Mouse (Mus musculus) limb, embryonic 13.5 days (tissue): ENCODE data around the gene Nlrc3. TPM values are rescaled to one million over a fixed set of nuclear protein-coding genes. Genes with fewer than 3 reads are reported as not detected.
"Not testable (repeated sequence)": the region's sequence is repeated elsewhere in the genome, so short reads cannot be mapped to it uniquely, and the experiment has no call there.

ENCODE experiments used
- ATAC-seq: fragments of 200-750 bp; cut with Nextera tagmentation; 2 replicates; pipeline ENCODE4 v1.8.0; 2017; ENCODE audit warnings: low read depth, moderate number of reproducible peaks, moderate TSS enrichment; ENCODE audit not compliant: low FRiP score
- H3K27ac ChIP-seq: fragments of 300-500 bp; sonication (generic); 2 replicates; pipeline ENCODE4 v1.5.1; 2015; ENCODE audit warnings: inconsistent platforms, mild to moderate bottlenecking, moderate library complexity
- H3K27me3 ChIP-seq: fragments of 300-500 bp; sonication (generic); 2 replicates; pipeline ENCODE4 v1.6.1; 2015; ENCODE audit warnings: mild to moderate bottlenecking, inconsistent platforms
- H3K36me3 ChIP-seq: fragments of 300-500 bp; sonication (generic); 2 replicates; pipeline ENCODE4 v1.6.1; 2015; ENCODE audit warnings: inconsistent platforms, mild to moderate bottlenecking, moderate library complexity
- H3K4me1 ChIP-seq: fragments of 300-500 bp; sonication (generic); 2 replicates; pipeline ENCODE4 v1.6.1; 2015; ENCODE audit warnings: inconsistent platforms
- H3K4me2 ChIP-seq: fragments of 300-500 bp; sonication (generic); replicated peaks from 2 replicates; pipeline ENCODE4 v1.6.1; 2015; ENCODE audit warnings: inconsistent platforms, mild to moderate bottlenecking, moderate library complexity
- H3K4me3 ChIP-seq: fragments of 300-500 bp; sonication (generic); 2 replicates; pipeline ENCODE4 v1.5.1; 2015; ENCODE audit warnings: moderate library complexity, mild to moderate bottlenecking, inconsistent platforms
- H3K9ac ChIP-seq: fragments of 300-500 bp; sonication (generic); 2 replicates; pipeline ENCODE4 v1.6.1; 2015; ENCODE audit warnings: mild to moderate bottlenecking, inconsistent platforms
- H3K9me3 ChIP-seq: fragments of 300-500 bp; sonication (generic); 2 replicates; pipeline ENCODE4 v1.6.1; 2016; ENCODE audit warnings: inconsistent platforms
- WGBS: fragments of 180-500 bp; shearing (Covaris S2); methylation state at CpG from one replicate; pipeline ENCODE4 v1.1.7; 2015; 5-methylcytosine and 5-hydroxymethylcytosine counted together
- polyA plus RNA-seq: library from polyadenylated mRNA; unstranded; fragments of >200 nt; fragmentation: Nextera tagmentation; extraction: Ambion mirVana; gene quantifications from 2 replicates; pipeline ENCODE4 v1.2.1, GENCODE M21; 2015

The Nlrc3 gene
- polyA plus RNA-seq, 1 experiment from 2014 or later: 0.87 TPM

DNA sequence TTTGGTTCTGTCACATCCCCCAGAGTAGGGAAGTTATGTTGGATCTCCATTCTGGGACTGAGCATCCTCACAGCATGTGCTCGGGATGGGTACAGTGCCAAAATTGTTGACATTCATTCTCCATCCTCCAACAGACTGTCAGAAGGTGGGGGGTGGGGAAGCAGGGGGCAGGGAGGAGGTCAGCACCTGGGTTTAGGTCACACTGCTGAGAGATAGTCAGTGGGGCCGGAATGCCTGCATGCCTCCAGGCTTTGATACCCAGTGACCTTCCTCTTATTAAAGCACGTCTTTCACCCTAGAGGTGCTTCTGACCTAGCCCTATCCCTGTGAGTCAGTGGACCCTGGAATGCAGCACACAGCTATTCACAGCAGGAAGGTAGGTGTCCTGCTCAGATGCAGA is 280 bp upstream of the Nlrc3 start:
- no peak overlapping the region for H3K9ac ChIP-seq
- no peaks in the 10 kb centered on the region for H3K9me3 ChIP-seq
- no peak for ATAC-seq
- H3K4me3 ChIP-seq: no peak overlapping the region
- no peaks in the 10 kb centered on the region for H3K4me1 ChIP-seq
- peaks cover 46% of the 10 kb centered on the region for H3K36me3 ChIP-seq
- 44% methylated on average over 3 of the region's 3 CpGs for WGBS
- no peak overlapping the region for H3K27ac ChIP-seq
- no peak overlapping the region for H3K4me2 ChIP-seq
- H3K27me3 ChIP-seq: no peaks in the 10 kb centered on the region

DNA sequence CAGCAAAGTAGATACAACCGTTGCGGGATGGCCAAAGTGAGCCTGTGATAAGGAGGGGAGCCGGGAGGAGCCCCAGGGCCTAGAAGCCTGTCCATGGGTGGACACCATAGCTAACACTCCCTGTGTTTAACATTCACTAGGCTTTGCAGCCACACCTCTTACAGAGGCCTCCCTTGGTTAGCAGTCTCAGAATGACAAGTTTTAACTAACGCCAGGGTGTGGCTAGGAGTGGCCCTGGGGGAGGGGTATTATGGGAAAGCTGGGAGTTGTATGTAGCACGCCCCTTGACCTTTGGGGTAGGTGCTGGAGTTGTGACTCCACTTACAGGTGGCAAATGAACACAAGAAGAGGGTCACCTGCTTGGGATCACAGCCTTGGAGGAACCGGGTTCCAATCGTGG is 774 bp downstream of the Nlrc3 start:
- Histone ChIP-seq H3K27me3 (no peaks in the 10 kb centered on the region), H3K27ac (no peak overlapping the region), H3K9me3 (no peaks in the 10 kb centered on the region), H3K36me3 (peaks cover 35% of the 10 kb centered on the region), H3K4me1 (no peaks in the 10 kb centered on the region), H3K9ac (no peak overlapping the region), H3K4me2 (no peak overlapping the region), H3K4me3 (no peak overlapping the region)
- no peak for ATAC-seq
- WGBS: 85% methylated on average over 7 of the region's 7 CpGs

DNA sequence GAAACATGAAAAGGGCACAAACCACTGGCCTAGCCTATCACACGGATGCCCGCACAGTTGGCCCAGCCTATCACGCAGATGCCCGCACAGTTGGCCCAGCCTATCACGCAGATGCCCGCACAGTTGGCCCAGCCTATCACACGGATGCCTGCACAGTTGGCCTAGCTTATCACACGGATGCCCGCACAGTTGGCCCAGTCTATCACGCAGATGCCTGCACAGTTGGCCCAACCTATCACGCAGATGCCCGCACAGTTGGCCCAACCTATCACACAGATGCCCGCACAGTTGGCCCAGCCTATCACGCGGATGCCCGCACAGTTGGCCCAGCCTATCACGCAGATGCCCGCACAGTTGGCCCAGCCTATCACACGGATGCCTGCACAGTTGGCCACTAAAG is 2.0 kb downstream of the Nlrc3 start:
- H3K36me3 ChIP-seq: peaks cover 23% of the 10 kb centered on the region
- H3K4me3 ChIP-seq, H3K4me1 ChIP-seq, H3K9me3 ChIP-seq, H3K27ac ChIP-seq, ATAC-seq, H3K4me2 ChIP-seq, H3K27me3 ChIP-seq, H3K9ac ChIP-seq: not testable (repeated sequence)
- WGBS: 91% methylated on average over 19 of the region's 19 CpGs

DNA sequence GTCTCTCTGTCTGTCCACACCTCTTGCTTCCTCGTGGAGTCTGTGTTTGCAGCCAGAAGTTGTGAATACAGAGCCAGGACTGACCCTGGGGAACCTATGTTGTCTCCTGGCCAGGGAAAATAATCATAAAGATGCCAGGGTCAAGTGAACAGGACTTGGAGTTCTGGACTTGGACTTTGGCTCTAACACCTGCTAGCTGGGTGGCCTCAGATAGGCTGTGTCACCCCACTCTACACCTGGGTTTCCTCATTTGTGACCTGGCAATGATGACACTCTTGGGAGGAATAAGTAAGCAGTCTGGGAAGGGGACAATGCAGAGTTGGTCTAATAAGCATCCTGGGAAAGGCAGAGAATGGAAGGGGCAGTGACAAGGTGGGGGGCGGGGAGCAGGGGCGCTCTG is 10.9 kb downstream of the Nlrc3 start:
- H3K4me2 ChIP-seq: no peak overlapping the region
- no peaks in the 10 kb centered on the region for H3K9me3 ChIP-seq
- H3K27ac ChIP-seq: no peak overlapping the region
- no peak overlapping the region for H3K9ac ChIP-seq
- no peaks in the 10 kb centered on the region for H3K27me3 ChIP-seq
- no peak for ATAC-seq
- 79% methylated on average over 3 of the region's 3 CpGs for WGBS
- no peaks in the 10 kb centered on the region for H3K4me1 ChIP-seq
- H3K36me3 ChIP-seq: no peaks in the 10 kb centered on the region
- no peak overlapping the region for H3K4me3 ChIP-seq

DNA sequence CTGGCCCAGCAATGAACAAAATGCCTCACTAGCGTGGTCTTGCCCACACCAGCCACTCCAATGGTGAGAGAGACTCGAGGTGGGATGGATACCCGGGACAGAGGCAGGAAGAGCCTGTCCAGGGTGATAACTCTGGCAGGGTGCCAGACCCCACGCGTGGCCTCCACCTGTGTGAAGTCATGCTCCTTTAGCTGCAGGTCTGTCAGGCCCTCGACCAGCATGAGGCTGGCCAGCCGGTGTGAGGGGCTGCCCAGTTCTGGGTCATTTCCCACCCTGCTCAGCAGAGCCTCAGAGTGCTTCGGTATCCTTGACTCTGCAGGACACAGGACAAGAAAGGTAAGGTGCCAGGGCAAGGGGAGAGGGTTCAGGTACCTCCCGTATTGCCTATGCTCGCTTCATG is 11.4 kb downstream of the Nlrc3 start:
- Histone ChIP-seq H3K9me3 (no peaks in the 10 kb centered on the region), H3K4me1 (no peaks in the 10 kb centered on the region), H3K27me3 (no peaks in the 10 kb centered on the region), H3K9ac (no peak overlapping the region), H3K27ac (no peak overlapping the region), H3K4me3 (no peak overlapping the region), H3K36me3 (no peaks in the 10 kb centered on the region), H3K4me2 (no peak overlapping the region)
- no peak for ATAC-seq
- 77% methylated on average over 10 of the region's 10 CpGs for WGBS

DNA sequence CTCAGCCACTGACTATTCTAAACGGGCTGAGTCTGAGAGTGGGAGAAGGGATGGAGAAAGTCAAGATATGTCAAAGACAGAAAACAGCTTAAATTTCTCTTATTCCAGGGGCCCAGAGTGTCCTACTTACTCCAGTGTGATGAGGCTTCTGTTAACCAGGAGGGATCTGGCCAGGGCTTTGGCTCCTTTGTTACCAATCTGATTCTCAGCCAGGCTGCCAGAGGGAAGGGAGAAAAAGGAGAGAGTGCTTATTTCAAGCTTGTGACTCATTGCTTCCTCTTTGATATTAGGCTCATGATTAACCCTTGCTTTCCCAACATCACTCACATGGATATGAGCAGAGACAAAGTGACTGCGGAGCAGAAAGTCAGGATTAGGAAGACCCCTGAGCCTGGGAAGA is 17.2 kb downstream of the Nlrc3 start:
- H3K36me3 ChIP-seq: no peaks in the 10 kb centered on the region
- 64% methylated on average over 2 of the region's 2 CpGs for WGBS
- H3K4me3 ChIP-seq: no peak overlapping the region
- no peaks in the 10 kb centered on the region for H3K27me3 ChIP-seq
- no peak overlapping the region for H3K9ac ChIP-seq
- peaks cover 4% of the 10 kb centered on the region; the same call in 1 of the 2 replicates for H3K4me1 ChIP-seq
- no peak overlapping the region for H3K4me2 ChIP-seq
- H3K9me3 ChIP-seq: no peaks in the 10 kb centered on the region
- no peak for ATAC-seq
- no peak overlapping the region for H3K27ac ChIP-seq

DNA sequence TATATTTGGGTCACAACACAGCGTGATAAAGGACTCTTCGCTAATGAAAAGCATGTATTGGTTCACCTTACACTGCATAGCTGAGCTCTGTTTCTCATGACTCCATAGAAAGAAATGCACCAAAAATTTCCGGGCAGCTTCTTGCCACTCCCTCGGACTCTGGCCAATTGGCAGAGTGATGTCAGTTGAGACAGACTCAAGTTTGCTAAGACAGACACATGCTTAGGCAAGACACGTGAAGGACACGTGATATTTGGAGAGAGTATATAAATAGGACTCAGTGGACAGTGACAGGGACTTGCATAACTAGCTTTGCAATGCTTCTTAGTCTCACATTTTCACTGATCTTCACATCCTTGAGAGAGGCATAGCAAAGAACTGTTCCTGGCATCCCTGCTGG is 20.1 kb downstream of the Nlrc3 start:
- no peak overlapping the region for H3K27ac ChIP-seq
- no peak overlapping the region for H3K4me3 ChIP-seq
- no peaks in the 10 kb centered on the region for H3K27me3 ChIP-seq
- WGBS: 85% methylated on average over 6 of the region's 6 CpGs
- no peak overlapping the region for H3K9ac ChIP-seq
- peaks cover 4% of the 10 kb centered on the region; the same call in 1 of the 2 replicates for H3K4me1 ChIP-seq
- H3K9me3 ChIP-seq: no peaks in the 10 kb centered on the region
- no peaks in the 10 kb centered on the region for H3K36me3 ChIP-seq
- no peak for ATAC-seq
- H3K4me2 ChIP-seq: no peak overlapping the region

DNA sequence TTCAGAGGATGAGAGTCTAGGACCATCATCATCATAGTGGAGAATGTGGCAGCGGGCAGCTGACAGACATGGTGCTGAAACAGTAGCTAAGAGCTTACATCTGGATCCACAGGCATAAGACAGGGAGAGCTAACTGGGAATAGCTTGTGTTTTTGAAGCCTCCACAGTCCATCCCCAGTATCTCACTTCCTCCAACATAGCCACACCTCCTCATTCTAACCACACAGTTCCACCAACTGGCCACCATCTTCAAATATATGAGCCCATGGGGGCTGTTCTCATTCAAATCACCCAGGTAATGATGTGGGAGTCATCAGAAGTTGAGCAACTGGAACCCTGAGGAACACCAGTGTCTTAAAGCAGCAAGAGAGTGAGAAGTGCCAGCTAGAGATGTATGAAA is 25.3 kb downstream of the Nlrc3 start:
- Histone ChIP-seq H3K9ac (no peak overlapping the region), H3K27me3 (no peaks in the 10 kb centered on the region), H3K36me3 (no peaks in the 10 kb centered on the region), H3K4me1 (no peaks in the 10 kb centered on the region), H3K27ac (no peak overlapping the region), H3K4me3 (no peak overlapping the region), H3K4me2 (no peak overlapping the region), H3K9me3 (no peaks in the 10 kb centered on the region)
- ATAC-seq: no peak
- 87% methylated on average over 1 of the region's 1 CpGs for WGBS

DNA sequence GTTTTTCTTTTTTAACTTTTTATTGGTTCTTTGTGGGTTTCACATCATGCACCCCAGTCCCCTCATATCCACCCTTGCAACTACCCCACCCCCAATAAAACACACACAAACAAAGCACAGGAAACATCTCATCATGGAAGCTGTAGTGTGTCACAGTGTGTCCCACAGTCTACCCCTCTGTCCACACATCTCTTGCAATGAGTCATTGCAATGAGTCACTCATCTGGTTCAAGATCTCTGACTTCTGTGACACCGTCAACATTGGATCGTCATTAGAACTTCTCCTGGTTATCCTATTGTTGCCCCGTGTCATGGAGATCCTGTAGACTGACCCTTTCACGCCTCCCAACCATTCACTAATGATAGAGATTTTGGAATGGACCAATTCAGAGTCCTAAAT is 41.7 kb downstream of the Nlrc3 start:
- Histone ChIP-seq H3K9me3 (no peaks in the 10 kb centered on the region), H3K9ac (no peak overlapping the region), H3K4me3 (no peak overlapping the region), H3K27ac (no peak overlapping the region), H3K36me3 (peaks cover 87% of the 10 kb centered on the region), H3K27me3 (no peaks in the 10 kb centered on the region), H3K4me1 (no peaks in the 10 kb centered on the region), H3K4me2 (no peak overlapping the region)
- WGBS: 91% methylated on average over 4 of the region's 4 CpGs
- no peak for ATAC-seq

DNA sequence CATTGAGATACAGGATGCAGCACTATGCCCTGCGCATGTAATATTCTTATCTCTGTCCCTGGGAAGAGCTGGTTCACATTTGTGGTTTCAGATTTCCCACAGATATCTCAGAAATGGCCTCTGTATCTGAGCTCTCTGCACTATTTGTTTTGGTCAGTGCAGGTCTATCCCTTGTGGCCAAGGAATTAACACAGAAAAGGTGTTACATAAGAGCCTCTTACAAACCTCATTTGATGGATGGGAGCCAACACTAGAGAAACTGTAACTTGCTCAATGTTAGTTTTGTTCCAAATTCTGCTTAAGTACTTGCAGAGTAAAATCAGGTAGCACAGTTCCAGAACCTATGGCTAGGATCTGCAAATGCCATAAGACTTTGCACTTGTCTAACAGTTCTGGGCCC is 42.3 kb downstream of the Nlrc3 start:
- H3K36me3 ChIP-seq: peaks cover 89% of the 10 kb centered on the region
- no peak for ATAC-seq
- H3K4me1 ChIP-seq: no peaks in the 10 kb centered on the region
- H3K9ac ChIP-seq: no peak overlapping the region
- 98% methylated on average over 1 of the region's 1 CpGs for WGBS
- H3K4me2 ChIP-seq: no peak overlapping the region
- H3K9me3 ChIP-seq: no peaks in the 10 kb centered on the region
- H3K27me3 ChIP-seq: no peaks in the 10 kb centered on the region
- H3K4me3 ChIP-seq: no peak overlapping the region
- no peak overlapping the region for H3K27ac ChIP-seq

DNA sequence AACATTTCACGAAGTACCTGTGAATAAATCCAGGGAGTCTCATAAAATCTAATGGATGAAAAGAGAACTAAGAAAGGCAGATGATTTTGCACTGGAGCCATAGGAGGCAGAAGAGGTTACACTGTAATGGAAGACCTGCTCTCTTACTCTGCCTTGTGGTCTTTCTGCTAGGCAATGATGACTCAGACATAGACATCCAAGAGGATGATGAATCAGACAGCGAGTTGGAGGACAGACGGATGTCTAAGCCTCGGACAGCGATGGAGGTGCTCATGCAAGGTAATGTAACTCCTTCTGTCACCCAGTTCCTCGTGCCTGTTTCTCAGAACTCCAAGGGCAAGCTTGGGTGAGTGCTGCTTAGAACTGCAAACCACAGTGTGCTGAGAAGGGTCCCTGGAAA is 42.9 kb downstream of the Nlrc3 start:
- Histone ChIP-seq H3K4me2 (no peak overlapping the region), H3K4me3 (no peak overlapping the region), H3K9me3 (no peaks in the 10 kb centered on the region), H3K9ac (no peak overlapping the region), H3K27ac (no peak overlapping the region), H3K27me3 (no peaks in the 10 kb centered on the region), H3K36me3 (peaks cover 88% of the 10 kb centered on the region), H3K4me1 (no peaks in the 10 kb centered on the region)
- no peak for ATAC-seq
- WGBS: 90% methylated on average over 6 of the region's 6 CpGs

DNA sequence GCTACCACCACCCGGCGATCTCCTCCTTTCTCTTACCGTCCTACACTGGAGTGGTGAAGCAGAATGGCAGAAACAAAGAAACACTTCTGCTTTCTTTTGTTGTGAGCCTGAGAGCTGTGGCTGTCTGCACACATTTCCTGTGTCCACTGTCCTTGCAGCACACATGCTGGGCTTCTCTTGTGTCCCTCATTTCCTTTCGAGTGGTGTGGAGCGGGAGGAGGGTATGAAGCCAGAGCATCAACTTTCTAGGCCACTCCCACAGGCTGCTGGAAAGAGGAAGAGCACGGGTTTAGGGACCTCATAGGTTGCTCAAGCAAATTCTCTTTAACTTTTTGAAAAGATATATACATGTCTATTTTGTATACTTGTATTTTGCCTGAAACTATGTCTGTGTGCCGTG is 47.3 kb downstream of the Nlrc3 start:
- H3K27me3 ChIP-seq: no peaks in the 10 kb centered on the region
- no peak overlapping the region for H3K4me2 ChIP-seq
- WGBS: 84% methylated on average over 7 of the region's 7 CpGs
- peaks cover 82% of the 10 kb centered on the region for H3K36me3 ChIP-seq
- no peaks in the 10 kb centered on the region for H3K9me3 ChIP-seq
- no peak overlapping the region for H3K27ac ChIP-seq
- no peaks in the 10 kb centered on the region for H3K4me1 ChIP-seq
- no peak overlapping the region for H3K9ac ChIP-seq
- H3K4me3 ChIP-seq: no peak overlapping the region
- ATAC-seq: no peak

DNA sequence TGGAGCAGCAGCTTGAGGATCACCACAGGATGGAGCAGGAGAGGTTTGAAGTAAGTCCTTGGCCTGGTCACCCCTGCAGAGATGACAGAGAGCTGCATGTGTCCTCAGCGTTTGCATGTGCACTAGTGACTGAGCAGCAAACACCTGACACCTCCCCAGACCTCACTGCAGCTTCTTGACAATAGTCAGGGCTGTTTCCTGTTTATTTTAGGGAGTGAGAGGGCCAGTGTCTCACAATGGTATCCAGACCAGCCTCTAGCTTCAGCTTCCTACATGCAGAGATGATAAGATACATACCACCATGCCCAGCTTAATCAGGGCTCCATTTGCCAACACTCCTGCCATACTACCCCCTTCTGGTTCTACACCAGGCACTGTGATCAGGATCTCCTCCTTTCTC is 47.9 kb downstream of the Nlrc3 start:
- ATAC-seq: no peak
- no peak overlapping the region for H3K9ac ChIP-seq
- no peak overlapping the region for H3K4me3 ChIP-seq
- H3K4me1 ChIP-seq: 0 out of 2 replicates have a peak, but pooled peaks cover 4% of the 10 kb centered on the region
- 62% methylated on average over 1 of the region's 1 CpGs for WGBS
- H3K36me3 ChIP-seq: peaks cover 82% of the 10 kb centered on the region
- H3K4me2 ChIP-seq: no peak overlapping the region
- no peak overlapping the region for H3K27ac ChIP-seq
- no peaks in the 10 kb centered on the region for H3K27me3 ChIP-seq
- no peaks in the 10 kb centered on the region for H3K9me3 ChIP-seq
